Mouse (Mus musculus) heart, postnatal 0 days (tissue): ENCODE measurements at regions not wholly inside any gene's neighbourhood (a gene's known extent, or its start where the extent isn't known, plus 50 kb on each side); places are given as distances from the start of the nearest gene placed in this dataset.
A peak's percentile ranks its signal among the peaks of the same experiment; 100 is the strongest.

Source experiments
- ATAC-seq: fragments of 200-750 bp; cut with Nextera tagmentation; 2 replicates; pipeline ENCODE4 v1.8.0; 2017; ENCODE audit warnings: low read depth, moderate number of reproducible peaks, moderate library complexity; ENCODE audit not compliant: insufficient read depth
- DNase-seq: peaks from one replicate; pipeline ENCODE4 v3.0.0-alpha.2; 2016; ENCODE audit warnings: low spot score
- H3K27ac ChIP-seq: fragments of 300-500 bp; sonication (generic); 2 replicates; pipeline ENCODE4 v1.5.1; 2014; ENCODE audit warnings: low read depth, mild to moderate bottlenecking
- H3K27me3 ChIP-seq: fragments of 300-500 bp; sonication (generic); 2 replicates; pipeline ENCODE4 v1.6.1; 2014; ENCODE audit warnings: low read length, mixed read lengths; ENCODE audit not compliant: control insufficient read depth, insufficient read depth
- H3K36me3 ChIP-seq: fragments of 300-500 bp; sonication (generic); replicated peaks from 2 replicates; pipeline ENCODE4 v1.6.1; 2014; ENCODE audit warnings: low read length, mixed read lengths; ENCODE audit not compliant: control insufficient read depth, insufficient read depth
- H3K4me1 ChIP-seq: fragments of 300-500 bp; sonication (generic); 2 replicates; pipeline ENCODE4 v1.6.1; 2014; ENCODE audit warnings: antibody characterized with exemption; ENCODE audit not compliant: control insufficient read depth, insufficient read depth
- H3K4me2 ChIP-seq: fragments of 300-500 bp; sonication (generic); 2 replicates; pipeline ENCODE4 v1.6.1; 2014; ENCODE audit warnings: low read depth, mild to moderate bottlenecking, low read length, moderate library complexity
- H3K4me3 ChIP-seq: fragments of 300-500 bp; sonication (generic); 2 replicates; pipeline ENCODE4 v1.5.1; 2014; ENCODE audit warnings: low read depth, low read length
- H3K9ac ChIP-seq: fragments of 300-500 bp; sonication (generic); replicated peaks from 2 replicates; pipeline ENCODE4 v1.6.1; 2014; ENCODE audit warnings: low read depth, low read length, mixed read lengths
- H3K9me3 ChIP-seq: fragments of 300-500 bp; sonication (generic); replicated peaks from 2 replicates; pipeline ENCODE4 v1.6.1; 2016; ENCODE audit warnings: low read length; ENCODE audit not compliant: control insufficient read depth
- CTCF ChIP-seq: IDR thresholded peaks from 2 replicates; pipeline ENCODE4 v1.5.1; 2016; ENCODE audit warnings: antibody characterized with exemption, control low read depth, low read depth
- EP300 ChIP-seq: IDR thresholded peaks from 2 replicates; pipeline ENCODE4 v1.6.1; 2016; ENCODE audit warnings: antibody characterized with exemption, low read depth
- WGBS: fragments of 180-500 bp; shearing (Covaris S2); extraction: QIAGEN DNeasy Blood & Tissue Kit; methylation state at CpG from one replicate; pipeline ENCODE4 v1.1.7; 2014; 5-methylcytosine and 5-hydroxymethylcytosine counted together

DNA sequence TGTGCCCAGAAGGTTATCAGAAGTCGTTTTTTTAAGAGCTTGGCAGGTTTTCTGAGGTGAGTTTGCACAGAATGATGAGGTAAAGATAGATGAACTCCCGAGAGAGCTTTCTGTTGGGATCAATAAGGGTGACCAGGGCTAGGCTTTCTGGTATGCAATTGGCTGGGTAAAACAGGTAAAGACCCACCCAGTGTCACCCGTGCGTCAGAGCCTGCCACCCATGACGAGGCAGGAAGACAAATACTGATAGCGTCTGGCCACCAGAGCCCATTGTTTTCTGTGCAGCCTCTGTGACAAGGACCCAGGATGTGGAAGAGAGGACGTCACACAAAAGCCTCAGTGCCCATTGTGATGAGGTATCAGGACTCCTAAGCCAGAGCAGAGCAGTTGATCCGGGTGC, 58.0 kb upstream of the Vps8 start:
- Histone ChIP-seq H3K36me3 (no peaks in the 10 kb centered on the region), H3K9ac (no peak overlapping the region), H3K27me3 (no peaks in the 10 kb centered on the region), H3K27ac (no peak overlapping the region), H3K4me1 (peaks cover 9% of the 10 kb centered on the region), H3K4me3 (no peak overlapping the region), H3K9me3 (no peaks in the 10 kb centered on the region), H3K4me2 (no peak overlapping the region)
- DNase-seq (no peak), ATAC-seq (no peak)
- WGBS: 41% methylated on average over 8 of the region's 8 CpGs
- TF ChIP-seq EP300 (no peak), CTCF (no peak)

DNA sequence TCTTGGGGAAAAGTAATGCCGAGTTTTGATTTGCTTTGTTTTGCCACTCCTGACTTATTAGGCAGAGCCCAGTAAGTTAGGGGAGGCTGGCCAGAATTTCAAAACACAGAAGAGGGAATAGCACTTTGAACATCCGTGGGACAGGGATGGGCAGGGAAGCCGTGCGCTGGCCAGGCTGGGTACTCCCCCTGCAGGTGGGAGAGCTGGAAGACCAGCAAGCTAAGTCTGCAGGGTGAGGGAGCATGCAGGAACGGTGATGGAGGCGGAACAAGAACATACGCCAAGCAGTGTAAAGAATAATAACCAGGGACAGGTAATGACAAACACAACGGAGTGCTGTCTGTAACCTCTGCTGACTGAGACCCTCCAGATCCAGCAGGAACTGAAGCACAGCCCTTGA, 55.5 kb upstream of the Vps8 start:
- H3K27me3 ChIP-seq: no peaks in the 10 kb centered on the region
- 24% methylated on average over 8 of the region's 8 CpGs for WGBS
- DNase-seq (peak; percentile 39), ATAC-seq (peak; percentile 44; the same call in 1 of the 2 replicates)
- TF ChIP-seq EP300: no peak
- peak; percentile 70 for TF ChIP-seq CTCF
- no peaks in the 10 kb centered on the region for H3K9me3 ChIP-seq
- no peak overlapping the region for H3K4me3 ChIP-seq
- no peaks in the 10 kb centered on the region for H3K36me3 ChIP-seq
- H3K27ac ChIP-seq: no peak overlapping the region
- no peak overlapping the region for H3K9ac ChIP-seq
- peaks cover 13% of the 10 kb centered on the region for H3K4me1 ChIP-seq
- H3K4me2 ChIP-seq: no peak overlapping the region

DNA sequence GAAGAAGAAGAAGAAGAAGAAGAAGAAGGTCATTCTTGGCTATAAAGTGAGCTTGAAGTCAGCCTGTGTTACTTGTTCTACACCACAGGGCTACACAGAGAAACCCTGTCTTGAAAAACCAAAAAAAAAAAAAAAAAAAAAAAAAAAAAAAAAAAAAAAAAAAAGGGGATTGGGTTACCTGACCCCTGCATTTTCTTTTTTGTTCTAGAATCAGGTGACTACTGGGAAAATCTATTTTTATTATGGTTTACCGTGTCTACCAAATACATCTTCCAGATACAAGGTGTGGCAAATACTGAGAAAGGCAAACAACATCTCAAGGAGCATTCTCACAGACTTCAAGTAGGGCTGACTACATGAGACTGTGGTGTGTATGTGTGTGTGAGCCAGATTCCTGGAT, 54.1 kb upstream of the Vps8 start:
- 86% methylated on average over 1 of the region's 1 CpGs for WGBS
- H3K9me3 ChIP-seq: no peaks in the 10 kb centered on the region
- no peak for TF ChIP-seq CTCF
- TF ChIP-seq EP300: no peak

GRCm38 (mm10) chr16:21369569-21370512, 53.1 kb upstream of the Vps8 start:
- ATAC-seq: peak; percentile 86
- H3K27ac ChIP-seq: peak overlapping the region; percentile 83

More for the DNA sequence above, 54.1 kb upstream of the Vps8 start:
- DNase-seq: no peak
- Histone ChIP-seq H3K27me3 (no peaks in the 10 kb centered on the region), H3K4me1 (peaks cover 13% of the 10 kb centered on the region), H3K9ac (no peak overlapping the region), H3K36me3 (no peaks in the 10 kb centered on the region), H3K4me2 (no peak overlapping the region), H3K4me3 (no peak overlapping the region), H3K27ac (no peak overlapping the region)
- no peak for ATAC-seq

More at GRCm38 (mm10) chr16:21369569-21370512, 53.1 kb upstream of the Vps8 start:
- H3K27me3 ChIP-seq: no peaks in the 10 kb centered on the region
- H3K4me2 ChIP-seq: no peak overlapping the region
- H3K36me3 ChIP-seq: no peaks in the 10 kb centered on the region
- DNase-seq: peak; percentile 63
- no peaks in the 10 kb centered on the region for H3K9me3 ChIP-seq
- 0 out of 2 replicates have a peak, but pooled peaks cover 4% of the 10 kb centered on the region for H3K4me1 ChIP-seq
- H3K9ac ChIP-seq: no peak overlapping the region
- WGBS: 32% methylated on average over 12 of the region's 12 CpGs
- no peak overlapping the region for H3K4me3 ChIP-seq
- TF ChIP-seq CTCF (no peak), EP300 (peak; percentile 40; the same call in 1 of the 2 replicates)
